Mouse (Mus musculus) heart, postnatal 10 days (tissue): ENCODE data around the gene Odc1. TPM values are rescaled to one million over a fixed set of nuclear protein-coding genes. Genes with fewer than 3 reads are reported as not detected.

Experiments used
- DNase-seq, 2 experiments: peaks; one replicate each; pipeline ENCODE4 v3.0.0; 2021
- intact Hi-C: fragments of 180-260 bp; cut with DNase I; formaldehyde crosslinking; loops from one replicate; pipeline ENCODE4 v1.15.1; 2025
- total RNA-seq, 2 experiments: library from RNA; stranded (reverse); gene quantifications; 2 replicates each; pipeline ENCODE4 v1.2.3; 2021

The Odc1 gene
- total RNA-seq, 2 experiments from 2014 or later: 82.0 to 90.0 TPM

DNA sequence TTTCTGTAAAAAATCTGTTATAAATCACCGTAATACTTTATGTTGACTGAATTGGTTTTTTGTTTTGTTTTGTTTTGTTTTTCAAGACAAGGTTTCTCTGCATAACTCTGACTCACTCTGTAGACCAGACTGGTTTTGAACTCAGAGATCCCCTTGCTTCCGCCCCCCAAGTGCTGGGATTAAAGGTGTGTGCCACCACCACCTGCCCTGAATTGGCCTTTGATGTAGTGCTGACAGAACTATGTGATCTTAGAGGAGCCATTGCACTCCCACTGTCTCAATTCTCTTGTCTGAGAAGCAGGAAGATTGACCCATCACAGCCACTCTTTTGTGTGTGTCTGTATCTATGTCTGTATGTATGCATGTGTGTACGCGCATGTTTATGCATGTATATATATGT is 37.8 kb downstream of the Odc1 start:
- DNase-seq: no peak
- intact Hi-C loops: no loop called here

DNA sequence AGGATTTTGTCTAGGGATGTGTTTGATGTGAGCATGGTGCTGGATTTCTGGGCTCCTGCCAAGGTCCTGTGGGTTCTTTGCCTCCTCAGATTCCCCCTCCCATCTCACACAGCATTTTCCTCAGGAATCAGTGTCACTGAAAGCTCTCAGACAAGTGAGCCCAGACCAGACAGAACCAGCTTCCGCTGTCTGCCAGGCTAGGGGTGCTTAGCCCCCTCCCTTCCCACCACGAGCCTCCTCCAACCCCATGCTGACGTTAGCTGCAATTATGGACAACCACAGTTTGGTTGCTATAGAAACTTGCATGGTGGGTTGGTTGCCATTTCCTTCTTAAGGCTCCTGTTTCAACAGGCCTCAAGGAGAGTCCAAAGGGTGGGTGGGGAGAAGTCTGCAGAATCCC is 39.3 kb downstream of the Odc1 start:
- intact Hi-C loops: no loop called here
- DNase-seq: no peak

DNA sequence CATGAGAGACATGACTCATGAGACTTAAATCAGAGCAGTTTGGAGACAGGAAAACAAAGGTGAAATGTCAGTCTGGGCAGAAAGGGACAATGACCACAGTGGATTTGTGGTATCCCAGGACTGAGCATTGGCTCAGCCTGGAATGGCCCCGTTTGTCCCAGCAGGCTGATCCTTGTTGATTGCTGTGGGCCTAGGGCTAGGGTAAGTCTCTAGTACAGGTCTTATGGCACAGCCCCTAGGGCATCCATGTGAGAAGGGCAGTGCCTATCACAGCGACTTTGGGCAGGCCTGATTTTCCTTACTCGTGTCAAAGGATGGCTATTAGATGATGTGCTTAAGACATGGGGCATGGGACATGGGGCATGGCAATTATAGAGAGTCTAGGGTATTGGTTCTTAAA is 41.4 kb downstream of the Odc1 start:
- intact Hi-C loops: no loop called here
- no peak for DNase-seq

- intact Hi-C loops: no loop called here
- DNase-seq: no peak
Observed at GRCm38 (mm10) chr12:17588436-17588835, 43.8 kb downstream of the Odc1 start.

GRCm38 (mm10) chr12:17588906-17589612 is 44.5 kb downstream of the Odc1 start:
- DNase-seq: no peak
- intact Hi-C loops: no loop called here

GRCm38 (mm10) chr12:17591249-17591648 is 46.7 kb downstream of the Odc1 start:
- DNase-seq: no peak
- intact Hi-C loops: no loop called here

GRCm38 (mm10) chr12:17593956-17594355 is 49.4 kb downstream of the Odc1 start:
- intact Hi-C loops: no loop called here
- no peak for DNase-seq

DNA sequence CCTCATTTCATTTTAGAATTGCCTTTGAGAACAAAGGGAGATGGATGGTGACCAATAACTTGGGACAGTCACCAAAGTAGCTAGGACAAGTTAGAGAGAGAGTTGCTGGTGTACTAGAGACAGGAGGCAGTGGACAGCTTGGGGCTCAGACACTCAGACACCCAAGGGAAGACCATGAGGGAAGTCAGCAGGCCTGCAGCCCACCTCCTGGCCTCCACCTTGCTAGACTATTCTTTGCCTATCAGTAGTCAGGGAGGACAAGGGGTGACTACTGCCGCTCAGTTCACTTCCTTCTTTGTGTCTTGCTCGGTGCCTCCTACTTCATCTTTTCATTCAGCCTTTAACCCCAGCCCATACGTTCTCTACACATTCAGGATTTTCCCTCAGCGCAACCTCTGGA is 50.1 kb downstream of the Odc1 start:
- DNase-seq: no peak
- intact Hi-C loops: no loop called here

DNA sequence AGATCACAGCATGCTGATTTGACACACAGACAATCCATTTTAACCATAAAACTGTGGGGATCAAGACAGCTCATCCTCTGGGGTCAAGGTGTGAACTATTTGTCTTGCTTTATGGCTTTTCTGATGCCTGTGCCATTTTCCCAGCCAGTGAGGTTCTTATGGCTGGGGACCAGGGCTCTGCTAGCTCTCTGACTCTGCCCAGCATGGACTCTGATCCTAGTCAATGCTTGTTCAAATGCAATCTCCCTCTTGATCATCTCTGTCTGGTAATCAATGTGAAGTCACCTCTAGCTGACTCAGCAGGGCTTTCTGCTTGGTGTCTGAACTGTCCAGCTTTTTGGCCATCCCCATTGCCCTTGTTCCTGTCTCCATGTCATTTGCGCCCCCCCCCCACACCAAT is 50.6 kb downstream of the Odc1 start:
- intact Hi-C loops: no loop called here
- no peak for DNase-seq

Other genes with a start within 250 kb of the Odc1 start
- not detected for gene Atp6v1c2, start 215.4 kb upstream of the Odc1 start, total RNA-seq
- gene Nol10, start 196.3 kb upstream of the Odc1 start, total RNA-seq: 1 to 10 TPM; 9.0 to 9.7 TPM
- gene Hpcal1, start 146.1 kb downstream of the Odc1 start, total RNA-seq: 10 to 100 TPM; 22.7 to 31.7 TPM